Mouse (Mus musculus) liver, adult 2 months (tissue): ENCODE measurements around the gene Rnft2. TPM values are rescaled to one million over a fixed set of nuclear protein-coding genes. Genes with fewer than 3 reads are reported as not detected.

ENCODE experiments used
- DNase-seq: peaks from one replicate; pipeline ENCODE4 v3.0.0-alpha.2; 2011; ENCODE audit warnings: low read depth, low spot score; ENCODE audit errors: extremely low read depth
- H3K27ac ChIP-seq: fragments of 200-500 bp; replicated peaks from 2 replicates; pipeline ENCODE4 v1.5.1; 2012; ENCODE audit warnings: low read depth, mild to moderate bottlenecking, control low read depth, inconsistent platforms, low read length; ENCODE audit not compliant: insufficient read depth
- H3K27me3 ChIP-seq: fragments of 200-500 bp; 2 replicates; pipeline ENCODE4 v1.6.1; 2012; ENCODE audit warnings: mild to moderate bottlenecking, moderate library complexity, low read length, inconsistent platforms; ENCODE audit not compliant: control insufficient read depth, insufficient read depth
- H3K36me3 ChIP-seq: fragments of 200-500 bp; 2 replicates; pipeline ENCODE4 v1.6.1; 2012; ENCODE audit warnings: low read length, inconsistent platforms; ENCODE audit not compliant: control insufficient read depth, insufficient read depth
- H3K4me1 ChIP-seq: fragments of 200-500 bp; 2 replicates; pipeline ENCODE4 v1.6.1; 2011; ENCODE audit warnings: low read length; ENCODE audit not compliant: control insufficient read depth, insufficient read depth
- H3K4me3 ChIP-seq: fragments of 200-500 bp; 2 replicates; pipeline ENCODE4 v1.5.1; 2011; ENCODE audit warnings: low read depth, mild to moderate bottlenecking, control low read depth, low read length, moderate library complexity; ENCODE audit not compliant: insufficient read depth
- H3K79me2 ChIP-seq: fragments of 200-500 bp; 2 replicates; pipeline ENCODE4 v1.6.1; 2012; ENCODE audit warnings: inconsistent platforms, mild to moderate bottlenecking, low read length, moderate library complexity; ENCODE audit not compliant: control insufficient read depth, insufficient read depth
- H3K9ac ChIP-seq: fragments of 200-500 bp; 2 replicates; pipeline ENCODE4 v1.6.1; 2012; ENCODE audit warnings: low read depth, mild to moderate bottlenecking, control low read depth, inconsistent platforms, low read length
- CTCF ChIP-seq: fragments of 200-500 bp; IDR thresholded peaks from 2 replicates; pipeline ENCODE4 v1.5.1; 2011; ENCODE audit warnings: low read depth, low read length, control low read depth
- POLR2A ChIP-seq: fragments of 200-500 bp; IDR thresholded peaks from 2 replicates; pipeline ENCODE4 v1.6.1; 2011; ENCODE audit warnings: low read length, control low read depth; ENCODE audit not compliant: insufficient read depth; ENCODE audit errors: extremely low read depth
- WGBS: fragments of 180-500 bp; shearing (Covaris S2); methylation state at CpG from one replicate; pipeline ENCODE4 v1.1.7; 2018; 5-methylcytosine and 5-hydroxymethylcytosine counted together
- polyA plus RNA-seq: library from polyadenylated mRNA; depleted of rRNA; stranded (reverse); fragments of >200 nt; gene quantifications from 2 replicates; pipeline ENCODE4 v1.2.3, GENCODE M21; 2012
- total RNA-seq: library from RNA; depleted of rRNA; stranded (reverse); fragments of >200 nt; gene quantifications from 2 replicates; pipeline ENCODE4 v1.2.3, GENCODE M21; 2014

The Rnft2 gene
- total and polyA plus RNA-seq, 2 experiments: 0.26 to 1.2 TPM

GRCm38 (mm10) chr5:118197421-118197820 lies 47.5 kb downstream of the Rnft2 start:
- Histone ChIP-seq H3K27me3 (no peaks in the 10 kb centered on the region), H3K9ac (no peak overlapping the region), H3K4me1 (no peaks in the 10 kb centered on the region), H3K36me3 (no peaks in the 10 kb centered on the region), H3K27ac (no peak overlapping the region), H3K4me3 (no peak overlapping the region), H3K79me2 (no peaks in the 10 kb centered on the region)
- DNase-seq: no peak
- no peak for TF ChIP-seq CTCF
- no peak for TF ChIP-seq POLR2A
- 82% methylated on average over 13 of the region's 13 CpGs for WGBS

DNA sequence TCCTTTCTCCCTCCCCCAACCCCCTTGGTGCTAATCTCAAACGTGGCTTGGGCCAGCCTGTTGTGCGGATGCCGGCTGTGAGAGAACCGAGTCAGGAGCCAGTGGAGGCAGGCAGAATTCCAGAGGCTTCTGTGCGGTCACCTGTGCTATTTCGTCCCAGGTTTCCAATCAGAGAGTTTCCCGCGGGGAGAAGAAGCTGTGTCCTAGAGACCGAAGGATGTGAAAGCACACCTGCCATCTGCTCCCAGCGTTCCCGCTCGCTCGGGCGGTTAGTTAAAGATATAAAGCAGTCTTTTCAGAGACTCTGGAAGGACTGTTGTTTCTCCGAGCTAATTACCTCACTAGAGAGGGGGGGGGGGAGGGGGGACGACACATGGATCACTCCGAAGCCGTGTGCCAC lies 52.7 kb downstream of the Rnft2 start:
- WGBS: 41% methylated on average over 18 of the region's 18 CpGs
- TF ChIP-seq POLR2A (no peak), CTCF (no peak)
- no peak for DNase-seq
- no peaks in the 10 kb centered on the region for H3K36me3 ChIP-seq
- no peak overlapping the region for H3K4me3 ChIP-seq
- no peaks in the 10 kb centered on the region for H3K27me3 ChIP-seq
- H3K27ac ChIP-seq: no peak overlapping the region
- H3K4me1 ChIP-seq: no peaks in the 10 kb centered on the region
- H3K9ac ChIP-seq: no peak overlapping the region
- H3K79me2 ChIP-seq: no peaks in the 10 kb centered on the region

DNA sequence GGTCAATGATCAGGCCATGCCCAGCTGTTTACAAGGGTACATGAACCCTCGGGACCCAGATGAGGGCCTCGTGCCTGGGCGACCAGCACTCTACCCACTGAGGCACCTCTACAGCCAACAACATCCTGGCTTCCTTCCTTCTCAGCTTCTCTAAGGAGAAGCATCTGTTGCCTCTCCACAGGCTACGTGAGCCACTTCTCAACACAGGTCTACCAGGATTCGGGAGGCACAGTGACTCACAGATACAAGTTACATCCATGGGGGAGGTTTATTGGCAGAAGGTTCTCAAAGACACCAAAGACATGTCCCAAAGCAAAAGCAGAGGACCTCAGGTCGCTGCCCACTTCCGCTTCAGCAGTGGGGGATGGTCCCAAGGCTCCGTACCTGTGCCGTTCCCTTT lies 54.4 kb downstream of the Rnft2 start:
- TF ChIP-seq CTCF (no peak), POLR2A (no peak)
- H3K27ac ChIP-seq: no peak overlapping the region
- no peaks in the 10 kb centered on the region for H3K27me3 ChIP-seq
- H3K4me3 ChIP-seq: no peak overlapping the region
- H3K36me3 ChIP-seq: no peaks in the 10 kb centered on the region
- no peaks in the 10 kb centered on the region for H3K79me2 ChIP-seq
- 61% methylated on average over 9 of the region's 9 CpGs for WGBS
- H3K9ac ChIP-seq: no peak overlapping the region
- no peaks in the 10 kb centered on the region for H3K4me1 ChIP-seq
- DNase-seq: no peak

DNA sequence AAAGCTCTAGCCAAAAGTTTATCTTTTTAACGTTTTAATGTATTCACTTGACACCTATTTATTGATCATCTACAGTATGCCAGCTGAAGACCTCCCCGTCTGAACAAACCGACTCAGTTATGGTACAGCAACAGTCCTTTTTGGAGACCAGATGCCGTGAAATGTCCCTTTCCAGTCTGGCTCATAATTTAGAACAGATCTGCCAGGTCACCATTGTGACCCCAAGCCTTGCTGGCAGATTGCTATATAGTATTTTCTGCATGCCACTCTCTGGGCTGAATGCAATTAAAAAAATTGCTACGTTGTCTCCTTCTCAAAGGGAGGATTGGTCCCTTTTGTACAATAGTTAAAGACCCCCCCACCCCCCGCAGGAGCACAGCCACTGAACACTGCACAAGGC lies 56.6 kb downstream of the Rnft2 start:
- H3K79me2 ChIP-seq: no peaks in the 10 kb centered on the region
- H3K4me3 ChIP-seq: no peak overlapping the region
- H3K4me1 ChIP-seq: no peaks in the 10 kb centered on the region
- no peak overlapping the region for H3K27ac ChIP-seq
- no peak for DNase-seq
- no peaks in the 10 kb centered on the region for H3K36me3 ChIP-seq
- no peak for TF ChIP-seq CTCF
- TF ChIP-seq POLR2A: no peak
- whole genome bisulfite sequencing: 59% methylated on average over 6 of the region's 6 CpGs
- no peaks in the 10 kb centered on the region for H3K27me3 ChIP-seq
- H3K9ac ChIP-seq: no peak overlapping the region

GRCm38 (mm10) chr5:118186903-118187633 lies 57.8 kb downstream of the Rnft2 start:
- no peaks in the 10 kb centered on the region for H3K27me3 ChIP-seq
- no peak overlapping the region for H3K9ac ChIP-seq
- no peaks in the 10 kb centered on the region for H3K36me3 ChIP-seq
- TF ChIP-seq POLR2A (no peak), CTCF (no peak)
- H3K27ac ChIP-seq: no peak overlapping the region
- 83% methylated on average over 9 of the region's 9 CpGs for WGBS
- no peak for DNase-seq
- no peaks in the 10 kb centered on the region for H3K4me1 ChIP-seq
- H3K4me3 ChIP-seq: no peak overlapping the region
- no peaks in the 10 kb centered on the region for H3K79me2 ChIP-seq

GRCm38 (mm10) chr5:118177640-118178039 lies 67.3 kb downstream of the Rnft2 start:
- H3K27me3 ChIP-seq: peaks cover 11% of the 10 kb centered on the region
- no peaks in the 10 kb centered on the region for H3K36me3 ChIP-seq
- TF ChIP-seq POLR2A (no peak), CTCF (no peak)
- H3K4me3 ChIP-seq: no peak overlapping the region
- no peak overlapping the region for H3K27ac ChIP-seq
- 73% methylated on average over 7 of the region's 7 CpGs for WGBS
- H3K9ac ChIP-seq: no peak overlapping the region
- no peak for DNase-seq
- no peaks in the 10 kb centered on the region for H3K79me2 ChIP-seq
- no peaks in the 10 kb centered on the region for H3K4me1 ChIP-seq
